Mouse (Mus musculus) ZHBTc4 (cell line): ENCODE measurements at regions not wholly inside any gene's neighbourhood (a gene's known extent, or its start where the extent isn't known, plus 50 kb on each side); places are given as distances from the start of the nearest gene placed in this dataset.

Experiments used
- DNase-seq: peaks from one replicate; pipeline ENCODE4 v3.0.0-alpha.2; 2011; ENCODE audit warnings: low read depth, low spot score

DNA sequence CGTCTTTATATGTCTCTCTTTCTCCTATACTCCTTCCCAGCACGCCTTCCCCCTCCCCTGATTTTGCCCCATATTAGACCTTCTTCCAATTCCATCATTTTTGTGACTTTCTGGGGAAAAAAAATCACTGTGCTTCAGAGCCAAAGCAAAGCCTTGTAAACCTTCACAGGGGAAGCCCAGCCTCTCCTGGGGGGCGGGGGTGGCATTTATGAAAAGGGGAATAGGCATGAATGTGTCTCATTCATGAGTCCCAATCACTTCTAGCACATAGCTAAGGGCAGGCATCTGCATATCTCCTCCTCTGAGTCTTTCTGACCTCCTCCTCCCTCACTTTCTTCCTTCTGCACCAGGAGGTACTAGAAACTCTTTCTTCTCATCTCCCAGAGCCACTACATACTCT, 149.8 kb downstream of the Adamts15 start:
- DNase-seq = no peak

DNA sequence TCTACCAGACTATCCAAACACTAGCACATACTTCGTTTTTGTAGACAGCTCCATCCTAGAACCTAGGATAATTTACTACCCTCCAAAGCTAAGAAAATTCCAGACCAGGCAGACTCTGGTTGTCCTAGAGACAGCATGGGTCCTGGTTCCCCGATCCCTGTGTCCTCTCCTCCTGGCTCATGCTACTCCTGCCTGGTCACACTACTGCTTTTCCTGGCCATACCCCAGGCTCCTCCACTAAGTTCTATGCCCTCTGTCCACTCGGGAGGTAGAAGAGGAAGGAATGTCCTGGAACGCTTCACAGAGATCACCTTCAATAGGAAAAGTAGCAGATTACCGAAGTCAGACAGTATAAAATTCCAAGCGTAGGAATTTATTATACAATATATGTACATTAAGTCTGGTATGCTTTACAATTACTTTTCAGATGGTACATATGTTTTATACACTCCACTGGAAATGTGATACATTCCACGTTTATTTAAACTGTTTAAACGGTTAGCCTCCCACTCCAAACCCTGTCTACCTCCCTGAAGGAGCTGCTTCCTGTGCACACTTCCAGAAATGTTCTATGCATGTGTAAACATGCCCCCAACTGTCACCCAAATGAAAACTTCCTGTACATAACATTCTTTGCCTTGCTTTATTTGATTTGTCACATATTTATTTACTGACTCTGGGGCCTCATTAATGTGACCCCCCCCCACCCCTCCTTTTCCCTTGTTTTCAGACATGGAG, 151.6 kb downstream of the Adamts15 start:
- no peak for DNase-seq

DNA sequence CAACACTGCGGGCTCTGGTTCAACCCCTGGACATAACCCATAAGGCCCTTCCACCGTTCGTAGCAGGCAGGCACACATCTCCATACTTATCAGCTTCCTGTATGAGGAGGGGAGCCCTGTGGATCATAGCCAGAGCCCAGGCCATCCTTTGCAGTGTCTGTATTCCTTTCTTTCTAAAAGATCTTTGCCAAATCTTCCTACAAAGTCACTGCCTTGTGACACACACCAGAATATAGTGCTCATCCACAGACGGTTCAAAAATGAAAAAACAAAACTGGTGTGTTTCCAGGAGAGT, 152.9 kb downstream of the Adamts15 start:
- no peak for DNase-seq

DNA sequence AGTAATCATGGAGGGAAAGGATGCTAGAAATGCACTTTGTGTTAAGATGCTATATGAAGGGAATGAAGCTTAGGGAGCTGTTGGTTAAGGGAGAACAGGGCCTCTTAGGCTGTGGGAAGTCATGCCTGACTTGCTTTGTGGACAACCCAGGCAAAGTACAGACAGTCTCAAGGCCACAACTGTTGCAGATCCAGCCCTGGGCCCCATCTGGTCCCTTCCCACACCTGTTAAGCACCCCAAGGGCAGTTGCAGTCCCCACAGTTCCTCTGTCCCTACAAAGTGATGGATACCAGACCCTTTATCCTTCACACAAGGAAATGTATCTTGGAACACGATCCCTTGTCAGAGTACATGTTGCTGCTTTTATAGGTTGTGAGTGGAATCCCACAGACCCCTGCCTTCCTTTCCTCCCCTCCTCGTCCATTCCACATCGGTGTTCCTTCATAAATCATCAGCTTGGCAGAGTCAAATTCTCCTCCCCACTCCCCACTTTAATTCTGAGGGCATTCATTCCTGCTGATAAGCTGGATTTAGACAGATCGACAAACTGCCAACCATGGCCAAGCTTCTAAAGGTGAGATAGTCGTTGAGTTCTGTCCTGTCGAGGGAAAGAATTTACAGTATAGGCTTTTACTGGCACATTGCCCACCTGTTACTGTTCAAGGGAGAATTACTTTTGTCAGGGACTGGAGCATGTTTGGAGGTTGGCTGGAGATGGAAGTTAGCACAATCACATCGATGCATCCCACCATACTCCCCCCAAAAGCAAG, 153.4 kb downstream of the Adamts15 start:
- no peak for DNase-seq

- DNase-seq = no peak
These were observed 155.6 kb downstream of the Adamts15 start for GRCm38 (mm10) chr9:30766701-30767100.

- DNase-seq = no peak
These were observed 156.1 kb downstream of the Adamts15 start for GRCm38 (mm10) chr9:30766171-30766570.

GRCm38 (mm10) chr9:30765017-30765569, 157.2 kb downstream of the Adamts15 start:
- no peak for DNase-seq

- no peak for DNase-seq
These were observed 159.3 kb downstream of the Adamts15 start for GRCm38 (mm10) chr9:30762913-30763312.

GRCm38 (mm10) chr9:30758121-30758520, 164.1 kb downstream of the Adamts15 start:
- DNase-seq = no peak

DNA sequence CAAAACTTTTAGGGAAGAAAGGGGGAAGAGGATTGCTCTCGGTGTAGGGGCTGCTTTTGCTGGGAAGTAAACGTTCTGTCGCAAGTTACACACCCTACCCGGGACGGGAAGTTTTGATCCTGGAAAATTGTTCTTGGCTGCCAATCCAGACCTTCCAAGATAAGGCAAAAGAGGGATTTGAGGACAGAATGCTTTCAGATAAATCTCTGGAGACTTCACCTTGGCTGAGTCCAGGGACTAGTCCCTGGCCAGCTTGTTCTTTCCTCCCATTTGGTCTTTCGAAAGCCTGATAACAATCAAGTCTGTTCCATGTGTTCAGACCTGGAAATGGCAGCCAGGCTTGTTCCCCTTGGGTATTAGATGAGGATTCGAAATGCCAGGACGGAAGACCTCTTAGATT, 164.8 kb downstream of the Adamts15 start:
- DNase-seq = no peak

DNA sequence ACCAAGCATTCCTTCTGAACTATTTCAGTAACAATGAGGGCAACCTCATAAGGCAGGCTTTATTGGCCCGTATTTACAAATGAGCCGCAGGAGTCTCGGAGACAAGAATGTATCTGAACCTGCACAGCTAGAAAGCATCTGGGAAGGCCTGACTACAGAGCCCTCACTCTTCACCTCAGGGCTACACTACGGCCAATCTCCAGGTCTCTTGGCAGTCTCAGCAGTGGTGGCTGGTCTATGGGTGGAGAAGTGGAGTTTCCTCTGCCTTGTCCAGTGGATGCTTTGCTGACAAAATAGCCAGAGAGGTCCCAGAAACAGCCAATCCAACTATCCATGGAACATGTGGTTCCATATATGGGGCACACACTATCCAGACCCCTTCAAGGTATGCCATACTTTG, 165.5 kb downstream of the Adamts15 start:
- no peak for DNase-seq

- no peak for DNase-seq
These were observed 166.7 kb downstream of the Adamts15 start for GRCm38 (mm10) chr9:30755586-30755985.

DNA sequence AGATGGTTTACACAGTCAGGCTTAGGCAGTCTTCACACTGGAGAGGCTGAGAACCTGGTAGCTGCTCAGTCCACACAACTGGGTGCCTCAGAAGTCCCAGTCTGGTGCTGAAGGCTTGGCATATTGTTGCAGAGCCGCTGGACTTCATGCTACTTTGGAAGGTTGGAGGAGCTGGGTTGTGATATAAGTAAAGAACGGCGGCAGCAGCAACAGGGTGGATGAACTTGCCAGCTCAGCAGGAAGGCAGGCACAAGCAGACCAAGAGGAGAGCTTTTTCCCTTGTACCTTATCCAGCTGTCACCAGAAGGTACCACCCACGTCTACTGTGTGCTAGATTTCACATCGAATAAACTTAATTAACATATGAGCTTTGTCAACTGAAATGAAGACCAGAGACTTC, 167.4 kb downstream of the Adamts15 start:
- DNase-seq = no peak

DNA sequence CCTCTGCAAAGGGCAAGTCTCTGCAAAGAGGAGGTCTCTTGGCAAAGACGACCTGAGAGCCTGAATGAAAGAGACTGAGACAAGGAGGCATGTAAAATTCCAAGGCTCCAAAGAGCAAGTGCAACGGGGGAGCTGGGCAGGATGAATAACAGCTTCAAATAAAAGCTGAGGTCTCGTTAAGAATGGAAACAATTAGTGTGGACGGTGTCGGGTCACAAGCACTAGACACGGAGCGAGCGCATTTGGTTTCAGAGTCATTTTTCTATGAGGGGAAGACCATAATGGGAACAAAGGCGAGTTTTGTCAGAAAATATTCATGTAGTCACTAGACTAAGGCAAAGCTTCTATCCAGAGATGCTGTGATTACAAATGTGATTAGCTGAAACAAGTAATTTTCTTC, 178.8 kb downstream of the Adamts15 start:
- DNase-seq = no peak

DNA sequence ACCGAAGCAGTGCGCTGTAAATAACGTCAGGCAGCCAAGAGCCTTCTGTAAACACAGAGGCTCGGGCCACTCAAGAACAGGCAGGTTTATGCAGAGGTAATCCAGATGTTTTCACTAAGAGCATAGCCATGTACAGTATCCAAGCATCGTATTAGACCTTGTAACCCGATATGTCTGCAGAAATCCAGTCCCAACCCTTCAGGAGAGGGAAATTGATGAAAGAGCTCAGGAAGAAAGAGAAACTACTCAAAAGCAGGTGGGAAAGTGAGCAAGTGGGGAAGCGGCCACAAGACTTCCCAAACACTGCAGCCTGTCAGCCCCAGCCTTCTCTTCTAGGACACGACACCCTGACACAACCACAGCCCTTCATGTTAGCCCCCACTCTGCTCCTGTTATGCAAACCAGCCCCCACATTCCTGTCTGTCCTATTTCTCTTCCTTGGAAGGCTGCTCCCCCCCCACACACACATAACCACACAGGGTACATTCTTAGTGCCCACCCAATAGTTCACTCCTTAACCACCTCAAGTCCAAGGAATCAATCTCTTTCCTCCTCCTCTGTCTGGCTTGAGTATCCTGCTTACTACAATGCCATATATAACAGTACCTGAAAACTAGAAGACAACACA, 179.7 kb downstream of the Adamts15 start:
- DNase-seq = no peak

- DNase-seq = no peak
These were observed 190.6 kb downstream of the Adamts15 start for GRCm38 (mm10) chr9:30731687-30732086.

GRCm38 (mm10) chr9:30723364-30724070, 198.7 kb downstream of the Adamts15 start:
- no peak for DNase-seq

GRCm38 (mm10) chr9:30721861-30722260, 200.4 kb downstream of the Adamts15 start:
- no peak for DNase-seq

GRCm38 (mm10) chr9:30716421-30717170, 205.7 kb downstream of the Adamts15 start:
- no peak for DNase-seq

GRCm38 (mm10) chr9:30710131-30710530, 212.1 kb downstream of the Adamts15 start:
- no peak for DNase-seq

DNA sequence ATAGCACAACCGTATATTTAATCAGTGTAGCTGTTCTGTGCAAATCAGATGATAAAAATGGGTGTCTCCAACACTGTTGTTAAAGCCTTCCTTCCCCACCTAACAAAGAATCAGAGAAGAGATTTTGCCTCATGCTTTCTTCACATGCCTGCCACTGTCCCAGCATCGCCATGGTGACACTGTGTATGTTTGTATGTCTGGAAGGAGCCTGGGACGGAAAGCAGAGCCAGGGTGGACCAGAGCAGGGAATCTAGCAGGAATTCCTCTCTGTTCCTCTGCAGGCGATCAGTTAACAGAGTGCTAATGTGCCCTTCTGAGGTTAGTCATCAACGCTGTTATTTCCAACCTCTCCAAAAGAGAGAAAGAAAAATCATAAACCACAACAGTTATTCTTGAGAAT, 222.4 kb downstream of the Adamts15 start:
- DNase-seq = no peak
